Mouse (Mus musculus) limb, embryonic 15.5 days (tissue): ENCODE measurements around the gene Tex12. TPM values are rescaled to one million over a fixed set of nuclear protein-coding genes. Genes with fewer than 3 reads are reported as not detected.

Experiments
- ATAC-seq: fragments of 200-750 bp; cut with Nextera tagmentation; 2 replicates; pipeline ENCODE4 v1.8.0; 2017; ENCODE audit warnings: low read depth, moderate TSS enrichment; ENCODE audit not compliant: insufficient number of reproducible peaks, low FRiP score, low TSS enrichment
- H3K27ac ChIP-seq: fragments of 300-500 bp; sonication (generic); 2 replicates; pipeline ENCODE4 v1.5.1; 2015; ENCODE audit warnings: moderate library complexity, mild to moderate bottlenecking, inconsistent platforms
- H3K27me3 ChIP-seq: fragments of 300-500 bp; sonication (generic); 2 replicates; pipeline ENCODE4 v1.6.1; 2015; ENCODE audit warnings: inconsistent platforms
- H3K36me3 ChIP-seq: fragments of 300-500 bp; sonication (generic); 2 replicates; pipeline ENCODE4 v1.6.1; 2015; ENCODE audit warnings: inconsistent platforms
- H3K4me1 ChIP-seq: fragments of 300-500 bp; sonication (generic); 2 replicates; pipeline ENCODE4 v1.6.1; 2015; ENCODE audit warnings: inconsistent platforms
- H3K4me2 ChIP-seq: fragments of 300-500 bp; sonication (generic); 2 replicates; pipeline ENCODE4 v1.6.1; 2015; ENCODE audit warnings: mild to moderate bottlenecking, inconsistent platforms
- H3K4me3 ChIP-seq: fragments of 300-500 bp; sonication (generic); 2 replicates; pipeline ENCODE4 v1.5.1; 2015; ENCODE audit warnings: mild to moderate bottlenecking, inconsistent platforms
- H3K9ac ChIP-seq: fragments of 300-500 bp; sonication (generic); 2 replicates; pipeline ENCODE4 v1.6.1; 2015; ENCODE audit warnings: inconsistent platforms
- H3K9me3 ChIP-seq: fragments of 300-500 bp; sonication (generic); 2 replicates; pipeline ENCODE4 v1.6.1; 2016; ENCODE audit warnings: inconsistent platforms
- WGBS: fragments of 180-500 bp; shearing (Covaris S2); methylation state at CpG from one replicate; pipeline ENCODE4 v1.1.7; 2015; 5-methylcytosine and 5-hydroxymethylcytosine counted together
- polyA plus RNA-seq: library from polyadenylated mRNA; unstranded; fragments of >200 nt; fragmentation: Nextera tagmentation; extraction: Ambion mirVana; gene quantifications from 2 replicates; pipeline ENCODE4 v1.2.1, GENCODE M21; 2015

Tex12 gene
- polyA plus RNA-seq, 1 experiment from 2014 or later = not detected

DNA sequence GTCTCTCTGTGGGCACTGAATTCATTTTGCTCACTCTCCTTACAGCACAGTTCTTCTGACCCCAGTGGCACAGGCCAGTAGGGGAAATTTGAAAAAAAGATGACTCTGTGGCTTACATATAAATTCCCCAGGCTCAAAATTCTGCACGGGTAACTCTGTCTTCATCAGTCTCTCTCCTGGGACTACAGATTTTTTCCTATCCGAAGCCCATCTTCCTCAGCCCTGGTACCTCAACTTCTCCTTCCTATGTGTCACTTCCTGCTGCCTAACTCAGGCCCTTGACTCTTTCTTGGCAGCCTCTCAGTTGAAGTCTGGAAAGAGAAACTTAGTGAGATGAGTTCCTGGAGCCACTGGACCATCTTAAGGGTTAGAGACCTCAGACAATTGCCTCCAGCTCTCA lies 7.6 kb downstream of the Tex12 start:
- Histone ChIP-seq H3K27ac (no peak overlapping the region), H3K9me3 (no peaks in the 10 kb centered on the region), H3K27me3 (no peaks in the 10 kb centered on the region), H3K4me3 (no peak overlapping the region), H3K36me3 (no peaks in the 10 kb centered on the region), H3K4me2 (no peak overlapping the region), H3K4me1 (0 out of 2 replicates have a peak, but pooled peaks cover 2% of the 10 kb centered on the region), H3K9ac (no peak overlapping the region)
- ATAC-seq = no peak
- 62% methylated on average over 2 of the region's 2 CpGs for WGBS

DNA sequence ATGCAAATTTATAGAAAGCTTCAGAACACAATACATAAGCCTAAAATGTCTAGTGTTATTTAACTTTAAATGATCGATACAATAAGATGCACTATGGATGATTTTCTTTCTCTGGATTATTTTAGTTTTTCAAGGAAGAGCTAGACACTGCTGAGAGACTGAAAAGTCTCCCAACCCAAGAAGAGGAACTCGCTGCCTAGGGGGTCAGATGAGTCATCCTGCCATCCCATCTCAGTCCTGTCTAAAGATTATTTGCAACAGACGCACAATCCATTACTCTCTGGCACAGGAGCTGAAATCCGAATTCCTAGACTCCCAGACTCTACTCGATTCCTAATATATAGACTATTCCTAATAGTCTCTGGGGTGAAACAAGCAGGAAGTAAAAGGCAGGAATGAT lies 8.9 kb downstream of the Tex12 start:
- Histone ChIP-seq H3K36me3 (no peaks in the 10 kb centered on the region), H3K4me2 (no peak overlapping the region), H3K4me1 (0 out of 2 replicates have a peak, but pooled peaks cover 2% of the 10 kb centered on the region), H3K9ac (no peak overlapping the region), H3K4me3 (no peak overlapping the region), H3K9me3 (no peaks in the 10 kb centered on the region), H3K27me3 (no peaks in the 10 kb centered on the region), H3K27ac (no peak overlapping the region)
- ATAC-seq = no peak
- 60% methylated on average over 5 of the region's 5 CpGs for WGBS

DNA sequence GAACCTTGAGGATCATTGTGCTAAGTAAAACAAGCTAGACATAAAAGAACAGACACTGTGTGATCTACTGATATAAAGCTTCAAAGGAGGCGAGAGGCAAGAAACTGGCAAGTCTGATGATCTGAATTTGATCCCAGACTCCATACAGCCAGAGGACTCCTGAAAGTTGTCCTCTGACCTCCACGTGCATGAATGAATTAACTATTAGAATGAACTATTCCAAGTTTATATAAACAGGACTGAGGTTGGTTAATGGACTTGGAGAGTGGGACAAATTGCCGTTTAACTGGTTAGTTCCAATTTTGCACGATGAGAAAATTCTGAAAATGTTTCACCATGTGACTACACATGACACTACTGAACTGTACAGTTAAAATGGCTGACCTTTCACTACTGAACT lies 12.2 kb downstream of the Tex12 start:
- Histone ChIP-seq H3K9ac (no peak overlapping the region), H3K4me2 (no peak overlapping the region), H3K4me1 (no peaks in the 10 kb centered on the region), H3K4me3 (no peak overlapping the region), H3K27me3 (no peaks in the 10 kb centered on the region), H3K36me3 (no peaks in the 10 kb centered on the region), H3K27ac (no peak overlapping the region), H3K9me3 (no peaks in the 10 kb centered on the region)
- 84% methylated on average over 4 of the region's 4 CpGs for WGBS
- ATAC-seq = no peak

DNA sequence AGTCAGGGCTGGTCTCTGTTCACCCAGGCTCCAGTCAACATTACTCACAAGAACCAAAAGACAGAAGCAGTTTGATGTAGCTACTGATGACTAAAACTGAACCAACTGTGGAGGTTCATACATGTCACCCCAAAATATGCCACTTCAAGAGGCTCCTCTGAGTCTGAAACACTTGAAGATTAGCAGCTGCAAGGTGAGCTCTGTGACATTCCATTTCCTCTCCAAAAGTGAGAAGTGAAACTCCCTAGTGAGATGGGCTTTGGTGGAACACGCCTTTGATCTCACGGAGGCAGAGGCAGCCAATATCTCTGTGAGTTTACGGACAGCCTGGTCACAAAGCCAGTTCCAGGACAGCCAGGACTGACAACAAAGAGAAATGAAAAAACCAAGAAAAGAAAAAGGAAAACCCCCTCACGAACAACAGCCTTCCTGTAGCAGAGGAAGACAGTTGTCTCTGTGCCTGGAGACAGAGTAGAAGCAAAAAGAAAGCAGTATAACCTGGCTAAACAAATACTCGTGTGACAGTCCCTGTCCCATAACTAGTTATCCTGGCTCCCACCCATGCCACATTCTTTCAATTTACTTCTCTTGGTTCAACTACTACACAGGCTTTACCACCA lies 13.2 kb downstream of the Tex12 start:
- Histone ChIP-seq H3K4me1 (no peaks in the 10 kb centered on the region), H3K9me3 (no peaks in the 10 kb centered on the region), H3K4me2 (no peak overlapping the region), H3K27ac (no peak overlapping the region), H3K9ac (no peak overlapping the region), H3K27me3 (no peaks in the 10 kb centered on the region), H3K4me3 (no peak overlapping the region), H3K36me3 (no peaks in the 10 kb centered on the region)
- WGBS = 37% methylated on average over 5 of the region's 5 CpGs
- no peak for ATAC-seq

DNA sequence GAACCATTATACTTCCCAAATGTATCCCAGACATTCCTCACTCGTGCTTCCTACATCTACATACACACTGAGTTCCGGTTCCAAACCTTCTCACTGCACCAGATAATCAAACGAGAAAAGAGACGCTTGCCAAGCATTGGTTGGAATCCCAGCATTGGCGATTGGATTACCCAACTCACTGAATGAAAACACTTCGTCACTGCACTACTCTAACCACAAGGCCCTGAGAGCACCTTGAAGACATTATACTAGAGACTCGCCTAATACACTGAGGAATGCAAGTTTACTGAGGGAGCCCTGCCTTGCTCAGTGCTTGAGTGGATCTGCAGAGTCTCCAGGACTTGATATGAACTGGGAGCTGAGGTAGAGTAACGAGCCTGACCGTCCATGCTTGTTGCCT lies 18.7 kb downstream of the Tex12 start:
- Histone ChIP-seq H3K27ac (no peak overlapping the region), H3K27me3 (no peaks in the 10 kb centered on the region), H3K4me1 (no peaks in the 10 kb centered on the region), H3K4me3 (no peak overlapping the region), H3K36me3 (no peaks in the 10 kb centered on the region), H3K4me2 (no peak overlapping the region), H3K9ac (no peak overlapping the region), H3K9me3 (no peaks in the 10 kb centered on the region)
- WGBS = 62% methylated on average over 9 of the region's 9 CpGs
- ATAC-seq = no peak

DNA sequence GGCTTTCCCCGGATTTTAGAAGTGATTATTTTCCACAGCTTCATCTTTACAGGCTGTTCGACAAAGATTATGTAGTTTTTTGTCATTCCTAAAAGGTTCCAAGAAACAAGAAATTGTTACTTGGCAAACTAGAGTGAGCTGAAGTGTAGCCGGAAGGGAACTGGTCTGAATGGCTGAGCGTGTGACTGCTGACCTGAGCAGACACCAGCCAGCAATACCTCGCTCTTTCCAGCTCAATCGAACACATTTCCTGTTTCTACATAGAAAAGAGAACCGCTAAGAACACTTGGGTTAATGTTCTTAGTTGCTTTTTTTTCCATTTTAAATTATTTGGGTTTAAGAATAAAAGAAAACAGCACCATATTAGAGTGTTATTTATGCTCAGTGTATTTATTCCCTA lies 21.0 kb downstream of the Tex12 start:
- Histone ChIP-seq H3K36me3 (no peaks in the 10 kb centered on the region), H3K4me3 (no peak overlapping the region), H3K27me3 (no peaks in the 10 kb centered on the region), H3K9me3 (no peaks in the 10 kb centered on the region), H3K9ac (no peak overlapping the region), H3K27ac (no peak overlapping the region), H3K4me1 (no peaks in the 10 kb centered on the region), H3K4me2 (no peak overlapping the region)
- no peak for ATAC-seq
- 61% methylated on average over 7 of the region's 7 CpGs for WGBS

DNA sequence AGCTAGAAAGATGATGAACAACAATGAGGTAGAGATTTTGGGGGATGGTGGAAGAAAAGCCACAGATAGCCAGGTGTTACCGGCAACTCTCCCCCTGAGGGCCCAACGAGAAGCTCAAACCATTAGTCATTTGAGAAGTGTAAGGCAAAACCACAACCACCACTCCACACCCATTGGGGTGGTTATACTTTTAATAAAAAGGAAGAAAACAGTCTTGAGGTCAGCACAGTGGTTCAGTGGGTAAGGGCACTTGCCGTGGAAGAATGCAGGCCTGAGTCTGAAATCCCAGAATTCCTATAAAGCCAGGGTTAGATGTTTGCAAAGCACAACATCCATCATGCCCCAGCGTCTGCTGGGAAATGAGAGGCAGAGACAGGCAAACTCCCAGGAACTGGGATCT lies 23.8 kb downstream of the Tex12 start:
- Histone ChIP-seq H3K4me2 (no peak overlapping the region), H3K27me3 (no peaks in the 10 kb centered on the region), H3K4me3 (no peak overlapping the region), H3K9ac (no peak overlapping the region), H3K36me3 (no peaks in the 10 kb centered on the region), H3K4me1 (no peaks in the 10 kb centered on the region), H3K27ac (no peak overlapping the region), H3K9me3 (no peaks in the 10 kb centered on the region)
- ATAC-seq = no peak
- WGBS = 38% methylated on average over 4 of the region's 4 CpGs

DNA sequence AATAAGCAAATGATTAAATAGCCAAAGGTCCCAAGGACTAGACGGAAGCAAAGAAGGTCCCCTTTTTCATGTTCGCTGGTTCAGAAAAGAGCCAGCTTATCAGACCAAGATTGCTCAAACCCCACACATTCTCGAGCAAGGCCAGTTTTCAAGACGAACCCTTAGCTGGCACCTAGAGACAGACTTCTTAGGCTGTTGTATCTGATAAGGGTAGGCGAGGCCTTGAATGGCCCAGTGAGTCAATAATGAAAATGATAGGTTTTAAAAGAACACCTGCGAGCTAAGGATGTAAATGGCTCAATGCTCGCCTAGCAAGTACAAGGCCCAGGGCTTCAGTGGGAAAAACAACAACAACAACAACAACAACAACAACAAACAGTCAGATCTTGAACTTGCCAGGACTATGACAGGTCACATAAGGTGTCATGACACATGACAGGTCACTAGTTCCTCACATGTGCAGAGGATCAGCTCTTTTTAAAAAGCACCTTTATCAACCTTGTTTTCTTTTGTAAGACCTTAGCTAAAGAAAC lies 24.5 kb downstream of the Tex12 start:
- no peak overlapping the region for H3K4me3 ChIP-seq
- H3K36me3 ChIP-seq = no peaks in the 10 kb centered on the region
- 75% methylated on average over 7 of the region's 7 CpGs for WGBS
- H3K27me3 ChIP-seq = no peaks in the 10 kb centered on the region
- H3K27ac ChIP-seq = no peak overlapping the region
- no peak overlapping the region for H3K4me2 ChIP-seq
- no peaks in the 10 kb centered on the region for H3K4me1 ChIP-seq
- no peak for ATAC-seq
- no peak overlapping the region for H3K9ac ChIP-seq
- H3K9me3 ChIP-seq = no peaks in the 10 kb centered on the region

DNA sequence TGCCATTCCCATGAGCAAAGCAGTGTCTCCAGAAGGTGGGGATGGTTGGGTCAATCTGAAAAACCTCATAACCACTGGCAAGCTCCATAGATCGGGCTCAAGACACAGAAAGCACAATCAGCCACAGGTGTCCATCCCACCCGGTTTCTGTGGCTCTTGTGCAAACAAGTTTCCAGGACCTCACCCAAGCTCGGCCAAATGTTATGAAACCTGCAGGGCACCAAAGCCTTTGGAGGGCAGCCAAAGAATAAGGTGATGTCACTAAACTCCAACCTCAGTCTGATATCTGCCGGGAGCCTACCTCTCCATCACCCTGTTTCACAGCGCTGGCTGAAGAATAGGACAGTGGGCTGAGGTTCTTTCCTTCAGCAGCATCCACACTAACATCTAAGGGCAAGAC lies 25.2 kb downstream of the Tex12 start:
- no peak overlapping the region for H3K4me3 ChIP-seq
- no peak overlapping the region for H3K4me2 ChIP-seq
- ATAC-seq = no peak
- no peaks in the 10 kb centered on the region for H3K27me3 ChIP-seq
- no peak overlapping the region for H3K9ac ChIP-seq
- WGBS = 69% methylated on average over 5 of the region's 5 CpGs
- no peaks in the 10 kb centered on the region for H3K4me1 ChIP-seq
- H3K9me3 ChIP-seq = no peaks in the 10 kb centered on the region
- no peak overlapping the region for H3K27ac ChIP-seq
- no peaks in the 10 kb centered on the region for H3K36me3 ChIP-seq

DNA sequence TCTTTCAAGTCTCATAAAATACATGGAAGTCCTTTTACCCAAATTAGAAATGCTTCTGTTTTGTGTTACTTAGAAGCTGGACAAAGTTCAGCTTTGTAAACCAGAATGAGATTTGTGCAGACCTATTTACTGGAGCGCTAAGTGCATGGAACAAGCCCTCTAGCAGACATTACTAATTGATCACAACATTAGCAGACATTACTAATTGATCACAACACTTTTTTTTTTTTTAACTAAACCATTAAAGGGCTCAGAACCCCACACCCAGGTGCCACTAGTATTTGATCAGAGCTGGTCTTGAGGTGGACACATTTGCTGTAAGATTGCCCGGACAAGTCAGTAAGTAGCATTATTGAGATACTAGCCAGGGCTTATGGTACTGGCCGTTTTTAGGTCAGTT lies 27.3 kb downstream of the Tex12 start:
- no peaks in the 10 kb centered on the region for H3K9me3 ChIP-seq
- H3K36me3 ChIP-seq = no peaks in the 10 kb centered on the region
- H3K27ac ChIP-seq = no peak overlapping the region
- H3K27me3 ChIP-seq = no peaks in the 10 kb centered on the region
- H3K4me1 ChIP-seq = no peaks in the 10 kb centered on the region
- no peak overlapping the region for H3K4me3 ChIP-seq
- no peak for ATAC-seq
- H3K4me2 ChIP-seq = no peak overlapping the region
- H3K9ac ChIP-seq = no peak overlapping the region
- 68% methylated on average over 3 of the region's 3 CpGs for WGBS

DNA sequence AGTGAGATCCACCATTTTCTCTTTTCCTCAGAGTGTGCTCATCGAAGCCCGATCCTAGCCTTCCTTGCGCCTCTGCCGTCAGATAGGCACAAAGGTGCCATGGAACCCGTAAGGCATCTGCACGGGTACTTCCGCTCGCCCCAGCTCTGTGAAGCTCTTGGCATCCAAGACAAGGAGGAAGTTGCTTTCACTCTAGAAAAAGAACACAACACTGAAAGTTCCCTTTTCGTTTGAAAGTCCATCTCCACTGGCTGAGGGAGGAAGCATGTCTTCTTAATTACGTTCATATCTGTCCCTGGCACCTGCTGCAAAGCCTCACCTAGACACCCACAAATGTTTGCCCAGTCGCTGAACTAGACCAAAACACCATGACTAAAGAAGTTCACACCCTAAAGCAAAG lies 27.8 kb downstream of the Tex12 start:
- no peak overlapping the region for H3K4me2 ChIP-seq
- no peaks in the 10 kb centered on the region for H3K9me3 ChIP-seq
- H3K27ac ChIP-seq = no peak overlapping the region
- H3K4me3 ChIP-seq = no peak overlapping the region
- H3K9ac ChIP-seq = no peak overlapping the region
- H3K4me1 ChIP-seq = no peaks in the 10 kb centered on the region
- H3K27me3 ChIP-seq = no peaks in the 10 kb centered on the region
- H3K36me3 ChIP-seq = no peaks in the 10 kb centered on the region
- ATAC-seq = no peak
- WGBS = 76% methylated on average over 11 of the region's 11 CpGs

DNA sequence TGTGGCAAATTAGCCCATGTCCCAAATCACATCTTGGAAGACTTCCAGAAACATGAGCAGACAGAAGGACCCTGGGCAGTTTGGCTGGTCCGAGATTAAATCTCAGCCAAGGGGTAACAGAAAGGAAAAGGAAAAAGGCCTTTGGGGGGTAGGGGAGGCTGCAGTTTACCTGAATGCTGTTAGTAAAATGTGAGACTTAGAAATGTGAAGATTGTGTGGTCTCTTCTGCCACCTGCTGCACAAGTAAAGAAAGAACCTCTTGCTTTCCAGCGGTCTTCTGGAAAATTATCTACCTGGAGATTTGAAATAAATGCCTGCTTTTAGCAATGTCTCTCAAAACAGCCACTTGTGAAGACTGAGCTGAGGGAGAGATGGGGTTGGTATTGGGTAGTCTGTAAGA lies 30.2 kb downstream of the Tex12 start:
- Histone ChIP-seq H3K4me3 (no peak overlapping the region), H3K27me3 (no peaks in the 10 kb centered on the region), H3K36me3 (no peaks in the 10 kb centered on the region), H3K4me2 (no peak overlapping the region), H3K27ac (no peak overlapping the region), H3K9ac (no peak overlapping the region), H3K4me1 (peaks cover 11% of the 10 kb centered on the region), H3K9me3 (no peaks in the 10 kb centered on the region)
- 9% methylated on average over 2 of the region's 2 CpGs for WGBS
- no peak for ATAC-seq
